Mouse (Mus musculus) liver, embryonic 14.5 days (tissue): Measurements from ENCODE around the gene Map4k2. TPM values are rescaled to one million over a fixed set of nuclear protein-coding genes. Genes with fewer than 3 reads are reported as not detected.

ENCODE experiments used
- ATAC-seq: fragments of 200-750 bp; cut with Nextera tagmentation; 2 replicates; pipeline ENCODE4 v1.8.0; 2017; ENCODE audit warnings: moderate number of reproducible peaks, mild to moderate bottlenecking, moderate library complexity; ENCODE audit not compliant: insufficient read depth
- DNase-seq, 3 experiments: peaks; one replicate each; pipeline ENCODE4 v3.0.0-alpha.2; 2012 to 2013; ENCODE audit warnings: low read depth in 3 of 3, low spot score in 3 of 3
- H3K27ac ChIP-seq: fragments of 300-500 bp; sonication (generic); 2 replicates; pipeline ENCODE4 v1.5.1; 2014; ENCODE audit warnings: moderate library complexity, mild to moderate bottlenecking, control low read depth, inconsistent platforms
- H3K27me3 ChIP-seq: fragments of 300-500 bp; sonication (generic); 2 replicates; pipeline ENCODE4 v1.6.1; 2014; ENCODE audit warnings: mild to moderate bottlenecking, low read length, moderate library complexity; ENCODE audit not compliant: control insufficient read depth, insufficient read depth
- H3K36me3 ChIP-seq: fragments of 300-500 bp; sonication (generic); replicated peaks from 2 replicates; pipeline ENCODE4 v1.6.1; 2014; ENCODE audit warnings: low read depth; ENCODE audit not compliant: control insufficient read depth, insufficient read depth
- H3K4me1 ChIP-seq, 2 experiments: fragments of 200-500 bp in 1 of 2; fragments of 300-500 bp in 1 of 2; sonication (generic) in 1 of 2; replicated peaks; 2 replicates each; pipeline ENCODE4 v1.6.1; 2012 to 2014; ENCODE audit warnings: antibody characterized with exemption in 1 of 2, inconsistent platforms in 1 of 2, low read length in 1 of 2; ENCODE audit not compliant: control insufficient read depth in 2 of 2, insufficient read depth in 2 of 2
- H3K4me2 ChIP-seq: fragments of 300-500 bp; sonication (generic); 2 replicates; pipeline ENCODE4 v1.6.1; 2014; ENCODE audit warnings: low read depth, mild to moderate bottlenecking, control low read depth, moderate library complexity
- H3K4me3 ChIP-seq, 2 experiments: fragments of 200-500 bp in 1 of 2; fragments of 300-500 bp in 1 of 2; sonication (generic) in 1 of 2; 2 replicates each; pipeline ENCODE4 v1.5.1; 2012 to 2014; ENCODE audit warnings: low read depth in 2 of 2, low read length in 2 of 2, mild to moderate bottlenecking in 2 of 2, control low read depth in 1 of 2, inconsistent platforms in 1 of 2, moderate library complexity in 1 of 2; ENCODE audit not compliant: insufficient read depth in 1 of 2
- H3K9ac ChIP-seq: fragments of 300-500 bp; sonication (generic); replicated peaks from 2 replicates; pipeline ENCODE4 v1.6.1; 2014; ENCODE audit warnings: mild to moderate bottlenecking, control low read depth, moderate library complexity
- H3K9me3 ChIP-seq: fragments of 300-500 bp; sonication (generic); 2 replicates; pipeline ENCODE4 v1.6.1; 2016; ENCODE audit warnings: low read length, mixed read lengths; ENCODE audit not compliant: control insufficient read depth
- CTCF ChIP-seq: IDR thresholded peaks from 2 replicates; pipeline ENCODE4 v1.5.1; 2016; ENCODE audit warnings: antibody characterized with exemption, low read depth, control low read depth
- EP300 ChIP-seq: IDR thresholded peaks from 2 replicates; pipeline ENCODE4 v1.6.1; 2016; ENCODE audit warnings: antibody characterized with exemption, low read depth
- WGBS: fragments of 180-500 bp; shearing (Covaris S2); extraction: QIAGEN DNeasy Blood & Tissue Kit; methylation state at CpG from one replicate; pipeline ENCODE4 v1.1.7; 2014; ENCODE audit not compliant: insufficient replicate concordance; 5-methylcytosine and 5-hydroxymethylcytosine counted together
- polyA plus RNA-seq, 2 experiments: library from polyadenylated mRNA; depleted of rRNA in 1 of 2; stranded (reverse) in 1 of 2; unstranded in 1 of 2; fragments of >200 nt; fragmentation: Nextera tagmentation in 1 of 2; extraction: Ambion mirVana in 1 of 2; gene quantifications; 2 replicates each; pipeline versions ENCODE4 v1.2.1 to v1.2.3; 2012 to 2014

Gene Map4k2
- polyA plus RNA-seq, 2 experiments = 3.0 to 17.6 TPM

DNA sequence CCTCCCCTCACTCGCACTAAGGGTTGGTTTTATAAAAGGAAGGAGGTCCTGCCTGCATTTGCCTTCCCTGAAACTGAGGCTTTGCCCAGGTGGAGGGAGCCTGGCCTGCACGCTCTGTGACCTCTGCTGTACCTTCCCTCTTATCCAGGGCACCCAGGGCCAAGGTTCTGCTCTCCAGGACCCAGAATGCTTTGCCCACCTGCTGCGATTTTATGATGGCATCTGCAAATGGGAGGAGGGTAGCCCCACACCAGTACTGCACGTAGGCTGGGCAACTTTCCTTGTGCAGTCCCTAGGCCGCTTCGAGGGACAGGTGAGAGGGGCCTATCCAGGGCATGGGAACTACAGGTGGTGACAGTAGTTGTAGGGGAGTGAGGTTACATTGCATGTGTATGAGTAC lies 1.7 kb upstream of the Map4k2 start:
- Histone ChIP-seq H3K36me3 (peaks cover 6% of the 10 kb centered on the region), H3K4me2 (no peak overlapping the region), H3K9ac (no peak overlapping the region), H3K4me1 (peaks cover 16 to 36% of the 10 kb centered on the region in 2 experiments), H3K9me3 (no peaks in the 10 kb centered on the region), H3K27me3 (no peaks in the 10 kb centered on the region), H3K27ac (no peak overlapping the region), H3K4me3 (no peak overlapping the region)
- TF ChIP-seq EP300 (no peak), CTCF (no peak)
- ATAC-seq = no peak
- DNase-seq = no peak
- WGBS = 78% methylated on average over 6 of the region's 6 CpGs

DNA sequence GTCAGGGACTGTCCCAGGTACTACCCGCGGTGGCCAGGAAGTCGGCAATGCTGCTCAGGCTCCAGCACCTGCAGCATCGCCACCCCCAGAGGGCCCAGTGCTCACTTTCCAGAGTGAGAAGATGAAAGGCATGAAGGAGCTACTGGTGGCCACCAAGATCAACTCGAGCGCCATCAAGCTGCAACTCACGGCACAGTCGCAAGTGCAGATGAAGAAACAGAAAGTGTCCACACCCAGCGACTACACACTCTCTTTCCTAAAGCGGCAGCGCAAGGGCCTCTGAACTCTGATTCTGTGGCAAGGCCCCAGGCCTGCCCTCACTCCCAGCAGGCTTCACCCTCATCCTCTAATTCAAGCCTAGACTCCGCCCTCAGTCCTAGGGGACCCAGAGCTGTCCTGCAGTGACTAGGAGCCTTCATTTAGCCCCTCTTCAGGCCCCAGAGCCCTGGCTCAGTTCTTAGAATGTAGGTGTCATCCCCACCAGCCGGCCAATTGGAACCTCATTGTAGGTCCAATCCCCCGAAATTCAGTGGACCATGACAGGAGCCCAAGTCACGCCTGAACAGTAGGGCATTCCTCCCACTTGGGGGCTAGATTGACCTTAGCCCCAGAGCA lies 938 bp upstream of the Map4k2 start:
- ATAC-seq = no peak
- Histone ChIP-seq H3K9ac (no peak overlapping the region; the same call in 1 of the 2 replicates), H3K9me3 (no peaks in the 10 kb centered on the region), H3K36me3 (peaks cover 6% of the 10 kb centered on the region), H3K27ac (peak overlapping the region; percentile 63), H3K4me3 (peak overlapping the region; percentile 12 to 67; a peak in 3 of 4 replicates), H3K27me3 (no peaks in the 10 kb centered on the region), H3K4me2 (peak overlapping the region; percentile 77), H3K4me1 (peaks cover 13 to 31% of the 10 kb centered on the region in 2 experiments)
- TF ChIP-seq CTCF (peak; percentile 73), EP300 (no peak)
- peak in 2 of 3 experiments; percentile 49 to 62 for DNase-seq
- 42% methylated on average over 15 of the region's 15 CpGs for WGBS

DNA sequence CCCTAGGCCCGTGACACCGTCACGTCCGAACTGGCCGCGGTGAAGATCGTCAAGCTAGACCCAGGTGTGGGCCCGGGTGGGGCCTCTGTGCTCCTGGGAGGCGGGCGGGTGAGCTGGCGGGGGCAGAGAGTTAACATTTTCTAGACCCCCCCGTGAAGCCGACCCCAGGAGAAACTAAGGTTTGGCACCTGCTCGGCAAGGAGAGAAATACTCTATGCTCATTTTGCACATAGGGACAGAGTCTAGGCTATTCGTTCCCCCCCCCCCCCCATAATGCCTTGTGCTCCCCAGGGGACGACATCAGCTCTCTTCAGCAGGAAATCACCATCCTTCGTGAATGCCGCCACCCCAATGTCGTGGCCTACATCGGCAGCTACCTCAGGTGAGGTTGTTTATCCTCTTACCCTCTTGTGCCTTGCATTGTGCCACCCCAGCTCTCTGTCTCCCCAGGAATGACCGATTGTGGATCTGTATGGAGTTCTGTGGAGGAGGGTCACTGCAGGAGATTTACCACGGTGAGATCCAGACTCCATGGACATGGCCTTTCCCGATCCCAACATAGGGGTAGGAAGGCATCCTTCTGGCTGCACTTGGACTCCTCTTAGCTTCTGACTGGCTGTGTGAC lies 630 bp downstream of the Map4k2 start:
- DNase-seq (no peak), ATAC-seq (peak; percentile 44; the same call in 1 of the 2 replicates)
- peaks cover 6% of the 10 kb centered on the region for H3K36me3 ChIP-seq
- H3K4me2 ChIP-seq = peak overlapping the region; percentile 77
- H3K4me3 ChIP-seq = peak overlapping the region; percentile 67 to 92
- peak overlapping the region; percentile 82 for H3K9ac ChIP-seq
- H3K4me1 ChIP-seq = peaks cover 8 to 22% of the 10 kb centered on the region in 2 experiments
- TF ChIP-seq CTCF (no peak), EP300 (no peak)
- no peak overlapping the region for H3K27ac ChIP-seq
- 5% methylated on average over 23 of the region's 23 CpGs for WGBS
- no peaks in the 10 kb centered on the region for H3K27me3 ChIP-seq
- no peaks in the 10 kb centered on the region for H3K9me3 ChIP-seq

DNA sequence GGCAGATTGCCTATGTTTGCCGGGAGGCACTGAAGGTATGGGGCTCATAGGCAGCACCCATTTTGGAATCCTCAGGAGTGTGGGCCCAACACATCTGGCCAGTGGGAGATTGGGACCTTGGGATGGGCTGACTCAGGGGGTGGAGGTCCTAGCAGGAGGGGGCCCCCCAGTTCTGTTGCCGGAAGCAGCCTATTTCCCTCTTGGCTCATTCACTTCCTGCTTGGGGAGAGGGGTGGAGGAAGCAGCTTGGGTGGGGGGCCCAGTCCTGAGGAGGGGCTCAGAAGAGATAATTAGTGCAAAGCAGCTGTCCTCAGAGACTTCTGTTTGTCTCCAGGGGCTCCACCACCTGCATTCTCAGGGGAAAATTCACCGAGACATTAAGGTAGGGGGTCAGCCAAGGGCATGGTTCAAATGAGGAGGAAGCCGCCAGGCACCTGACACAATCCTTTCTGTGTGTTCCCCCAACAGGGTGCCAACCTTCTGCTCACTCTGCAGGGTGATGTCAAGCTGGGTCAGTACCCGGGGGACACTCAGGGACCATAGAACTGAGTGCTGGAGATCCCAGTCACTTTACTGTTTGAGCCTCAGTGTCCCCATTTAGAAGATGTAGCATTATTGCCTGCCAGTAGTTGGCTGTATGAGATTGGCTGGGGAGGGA lies 1.5 kb downstream of the Map4k2 start:
- no peak for ATAC-seq
- Histone ChIP-seq H3K36me3 (peaks cover 6% of the 10 kb centered on the region), H3K9ac (no peak overlapping the region), H3K4me3 (peak overlapping the region; percentile 67 to 92; a peak in 3 of 4 replicates), H3K27ac (no peak overlapping the region), H3K4me1 (peaks cover 8 to 20% of the 10 kb centered on the region in 2 experiments), H3K27me3 (no peaks in the 10 kb centered on the region), H3K9me3 (no peaks in the 10 kb centered on the region), H3K4me2 (peak overlapping the region; percentile 77)
- TF ChIP-seq CTCF = no peak
- TF ChIP-seq EP300 = no peak
- WGBS = 51% methylated on average over 5 of the region's 5 CpGs
- DNase-seq = no peak
